Mouse (Mus musculus) c-Kit-positive CD71-positive TER-119-positive erythroid progenitor cells, embryonic 14.5 days (primary cell): ENCODE results near the gene Tmem54.

Experiments used
- DNase-seq: peaks from one replicate; pipeline ENCODE4 v3.0.0-alpha.2; 2013; ENCODE audit warnings: low spot score

The Tmem54 gene

GRCm38 (mm10) chr4:129105356-129105755 lies at the start of gene Tmem54:
Gene Tmem54, plus strand, starts transcription at chr4:129105548.
- DNase-seq: no peak

DNA sequence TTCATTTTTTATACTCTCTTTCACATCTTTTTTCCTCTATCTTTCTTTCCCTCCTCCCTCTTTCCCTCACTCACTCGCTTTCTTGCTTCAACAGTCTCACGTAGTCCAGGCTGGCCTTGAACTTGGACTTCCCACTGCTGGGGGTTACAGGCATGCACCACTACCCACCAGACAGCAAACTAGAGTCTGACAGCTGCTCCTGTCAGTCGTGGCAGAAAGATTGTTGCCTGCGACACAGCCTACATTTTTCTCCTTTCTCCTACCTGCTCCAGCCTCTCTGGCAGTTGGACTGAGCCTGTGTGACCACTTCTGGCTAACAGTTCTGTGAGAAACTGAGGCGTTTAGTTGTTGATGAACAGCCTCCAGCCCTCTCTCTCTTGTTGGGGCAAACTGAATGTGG lies 49.8 kb upstream of the Tmem54 start:
- DNase-seq: no peak

GRCm38 (mm10) chr4:129057533-129058206 lies 47.7 kb upstream of the Tmem54 start:
- peak; percentile 91 for DNase-seq

DNA sequence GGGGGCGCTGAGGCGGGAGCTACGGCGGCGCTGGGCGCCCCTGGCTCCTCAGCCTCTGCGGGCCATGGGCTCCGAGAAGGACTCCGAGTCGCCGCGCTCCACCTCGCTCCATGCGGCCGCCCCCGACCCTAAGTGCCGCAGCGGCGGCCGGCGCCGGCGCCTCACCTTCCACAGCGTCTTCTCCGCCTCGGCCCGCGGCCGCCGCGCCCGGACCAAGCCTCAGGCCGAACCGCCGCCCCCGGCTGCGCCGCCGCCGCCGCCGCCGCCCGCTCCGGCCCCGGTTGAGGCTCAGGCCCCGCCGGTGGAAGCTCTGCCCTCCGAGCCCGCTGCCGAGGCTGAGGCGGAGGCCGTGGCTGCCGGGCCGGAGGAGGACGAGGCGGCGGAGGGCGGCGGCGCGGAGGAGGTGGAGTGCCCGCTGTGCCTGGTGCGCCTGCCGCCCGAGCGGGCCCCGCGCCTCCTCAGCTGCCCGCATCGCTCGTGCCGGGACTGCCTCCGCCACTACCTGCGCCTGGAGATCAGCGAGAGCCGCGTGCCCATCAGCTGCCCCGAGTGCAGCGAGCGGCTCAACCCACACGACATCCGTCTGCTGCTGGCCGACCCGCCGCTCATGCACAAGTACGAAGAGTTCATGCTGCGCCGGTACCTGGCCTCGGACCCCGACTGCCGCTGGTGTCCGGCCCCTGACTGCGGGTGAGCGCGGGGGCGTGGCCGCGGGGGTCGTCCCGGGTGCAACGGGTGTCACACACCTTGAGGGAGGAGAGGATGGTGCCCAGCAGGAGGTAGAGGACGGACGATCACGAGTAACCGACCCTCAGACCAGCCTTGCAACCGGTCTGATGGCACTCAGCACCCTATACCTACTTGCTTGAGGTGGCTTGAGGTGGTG lies 46.9 kb upstream of the Tmem54 start, which contains the start of gene Rnf19b:
TSS of gene Rnf19b (plus strand) at position 65 of the 886 bp plus-strand sequence.
- peak; percentile 40 for DNase-seq

GRCm38 (mm10) chr4:129059125-129059551 lies 46.2 kb upstream of the Tmem54 start:
- peak; percentile 51 for DNase-seq

DNA sequence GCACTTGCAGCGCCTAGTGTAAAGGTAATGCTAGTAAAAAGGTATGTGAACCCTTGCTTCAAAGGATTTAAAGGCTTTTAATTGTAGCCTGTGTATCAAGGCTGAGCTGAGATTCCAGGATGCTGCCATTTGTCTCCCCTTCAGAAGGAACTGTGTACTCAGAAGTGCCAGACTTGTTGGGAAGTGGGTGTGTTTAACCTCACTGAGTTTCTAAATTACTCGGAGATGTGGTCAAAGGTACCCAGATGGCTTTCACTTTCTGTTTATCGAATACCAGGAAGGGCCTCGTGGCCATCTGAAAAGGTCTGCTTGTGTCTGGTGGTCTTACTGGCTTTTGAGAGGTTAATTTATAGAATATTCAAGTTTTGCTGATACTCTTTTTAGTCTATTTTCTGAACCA lies 45.4 kb upstream of the Tmem54 start:
- no peak for DNase-seq

DNA sequence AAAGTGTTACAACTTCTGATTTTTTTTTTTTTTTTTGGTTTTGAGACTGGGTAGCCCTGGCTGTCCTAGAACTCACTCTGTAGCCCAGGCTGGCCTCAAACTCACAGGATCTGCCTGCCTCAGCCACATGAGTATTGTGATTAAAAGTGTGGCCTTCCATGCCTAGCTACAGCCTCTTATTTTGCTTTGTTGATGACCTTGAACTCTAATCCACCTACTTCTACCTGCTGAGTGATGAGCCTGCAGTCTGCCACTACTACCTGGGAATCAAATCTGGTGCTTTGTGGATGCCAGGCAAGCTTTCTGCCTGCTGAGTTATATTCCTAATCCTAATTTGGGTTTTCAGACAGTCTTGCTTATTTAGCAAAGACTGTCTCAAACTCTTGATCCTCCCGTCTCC lies 43.9 kb upstream of the Tmem54 start:
- no peak for DNase-seq

DNA sequence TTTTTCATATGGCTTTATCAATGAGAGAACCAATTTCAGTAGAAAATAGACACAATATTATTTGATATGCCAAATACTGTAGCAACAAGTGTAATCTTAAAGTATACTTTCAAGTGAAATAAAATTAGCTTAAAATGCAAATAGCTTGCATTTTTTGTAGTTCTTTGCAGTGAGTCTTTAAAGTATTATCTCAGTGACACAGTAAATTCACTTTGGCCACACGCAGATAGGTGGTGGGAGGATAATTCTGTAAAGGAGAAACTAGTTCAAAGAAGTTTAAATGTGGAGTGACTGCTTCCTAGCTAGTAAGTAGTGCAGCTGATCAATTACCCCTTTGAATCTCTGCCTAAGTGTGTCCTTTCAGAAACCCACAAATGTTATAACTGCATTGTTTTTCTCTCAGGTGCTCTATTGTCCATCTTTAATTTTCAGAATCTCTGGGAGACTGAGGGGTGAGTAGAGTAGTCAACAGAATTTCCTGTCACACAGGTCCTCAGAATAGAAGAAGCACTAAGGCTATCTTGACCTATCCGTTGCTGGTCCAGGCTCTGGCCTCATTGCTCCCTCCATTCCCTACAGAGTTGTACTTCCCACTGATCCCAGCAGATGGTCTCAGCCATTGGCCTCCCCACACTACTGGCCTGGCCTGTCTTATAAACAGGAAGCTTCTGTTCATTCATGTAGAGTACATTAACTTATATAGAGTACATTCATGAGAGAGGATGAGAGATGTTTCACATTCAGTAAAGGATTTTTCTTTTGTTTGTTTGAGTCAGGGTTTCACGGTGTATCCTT lies 42.9 kb upstream of the Tmem54 start:
- no peak for DNase-seq

DNA sequence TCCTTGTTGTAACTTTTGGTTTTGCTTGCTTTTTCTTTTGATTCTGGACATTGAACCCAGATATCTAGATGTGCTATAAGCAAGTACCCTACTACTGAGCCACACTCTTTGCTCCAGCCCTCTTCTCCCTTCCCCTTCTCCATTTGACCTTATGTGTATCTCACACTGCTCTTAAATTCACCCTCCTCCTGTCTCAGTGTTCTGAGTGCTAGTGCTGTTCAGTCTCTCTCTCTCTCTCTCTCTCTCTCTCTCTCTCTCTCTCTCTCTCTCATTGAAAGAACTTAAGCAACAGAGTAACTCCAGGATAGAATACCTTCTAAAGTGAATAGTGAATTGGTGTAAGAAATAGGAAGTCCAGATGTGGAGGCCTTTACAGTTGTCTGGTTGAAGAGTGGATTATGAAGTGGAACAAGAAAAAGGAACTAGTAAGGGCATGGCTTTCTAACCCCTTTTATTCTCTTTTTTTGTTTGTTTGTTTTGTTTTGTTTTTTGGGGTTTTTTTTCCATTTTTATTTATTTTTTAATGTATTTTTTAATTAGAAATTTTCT lies 39.6 kb upstream of the Tmem54 start:
- no peak for DNase-seq

- DNase-seq: no peak
Observed at GRCm38 (mm10) chr4:129067638-129068415, 37.5 kb upstream of the Tmem54 start.

DNA sequence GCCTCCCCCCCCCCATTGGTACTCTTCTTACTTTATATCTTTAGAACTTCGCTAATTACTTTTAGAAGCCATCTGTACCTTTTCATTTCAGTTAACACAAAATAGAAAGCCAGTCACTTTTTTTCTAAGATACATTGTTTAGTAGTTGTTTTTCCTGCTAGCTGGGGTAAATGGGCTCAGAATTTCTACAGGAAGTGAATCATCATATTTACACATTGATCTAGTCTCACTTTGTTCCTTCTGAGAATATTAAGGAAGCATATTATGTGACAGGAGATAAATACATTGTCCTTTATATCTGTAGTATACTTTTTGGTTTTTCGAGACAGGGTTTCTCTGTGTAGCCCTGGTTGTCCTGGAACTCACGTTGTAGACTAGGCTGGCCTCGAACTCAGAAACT lies 36.5 kb upstream of the Tmem54 start:
- no peak for DNase-seq

GRCm38 (mm10) chr4:129079126-129079525 lies 26.2 kb upstream of the Tmem54 start:
- no peak for DNase-seq

GRCm38 (mm10) chr4:129081041-129081440 lies 24.3 kb upstream of the Tmem54 start:
- no peak for DNase-seq

- no peak for DNase-seq
Observed at GRCm38 (mm10) chr4:129081512-129081911, 23.8 kb upstream of the Tmem54 start.

GRCm38 (mm10) chr4:129081939-129082338 lies 23.4 kb upstream of the Tmem54 start:
- no peak for DNase-seq

DNA sequence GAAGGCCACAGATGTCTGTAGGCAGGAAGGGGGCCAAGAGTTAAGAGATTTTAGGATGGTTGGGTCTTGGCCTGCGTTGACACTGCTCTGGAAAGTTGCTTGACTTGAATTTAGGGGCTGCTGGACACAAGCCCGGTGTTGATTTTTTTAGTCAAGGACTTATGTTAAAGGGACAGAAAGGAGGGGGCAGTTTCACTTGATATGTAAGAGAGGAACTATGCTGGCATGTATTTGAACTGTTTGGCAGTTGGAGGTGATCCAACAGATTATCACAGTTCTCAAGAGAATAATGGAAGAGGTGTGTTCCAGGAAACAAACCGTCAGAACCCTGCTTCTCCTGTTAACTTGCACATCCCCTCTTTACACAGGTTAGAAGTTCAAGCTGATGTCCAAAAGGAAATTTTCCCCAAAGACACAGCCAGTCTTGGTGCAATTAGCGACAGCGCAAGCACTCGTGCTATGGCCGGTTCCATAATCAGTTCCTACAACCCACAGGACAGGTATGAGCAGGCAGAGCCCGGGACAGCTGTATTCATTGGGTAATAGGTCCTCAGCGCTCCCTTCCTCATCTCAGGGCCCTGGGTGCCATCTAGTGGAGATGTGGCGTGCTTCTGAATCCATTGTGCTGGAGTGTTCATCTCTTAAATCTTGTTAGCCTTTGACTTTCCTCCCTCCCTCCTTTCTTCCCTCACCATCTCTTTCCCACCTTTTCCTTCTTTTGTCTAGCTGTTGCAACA lies 22.8 kb upstream of the Tmem54 start:
- DNase-seq: peak; percentile 56

- DNase-seq: no peak
Observed at GRCm38 (mm10) chr4:129084896-129085295, 20.5 kb upstream of the Tmem54 start.

DNA sequence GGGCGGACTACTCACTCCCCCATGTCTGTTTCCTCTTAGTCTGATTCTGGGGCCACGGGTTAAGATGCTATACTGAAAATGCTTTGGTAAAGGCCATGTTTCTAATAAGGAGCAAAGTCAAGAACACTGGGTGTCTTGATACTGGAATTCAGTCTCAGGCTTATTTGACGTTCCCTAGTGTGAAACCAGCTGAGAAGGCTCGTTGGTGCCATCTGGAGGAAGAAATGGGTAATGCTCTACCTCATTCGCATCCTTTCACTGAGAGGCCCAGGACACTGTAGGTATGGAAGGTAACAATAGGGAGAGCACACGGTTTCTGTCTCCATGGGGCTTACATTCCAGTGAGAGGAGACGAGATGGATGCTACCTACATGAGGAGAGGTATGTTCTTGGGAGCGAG lies 19.3 kb upstream of the Tmem54 start:
- DNase-seq: peak; percentile 75

DNA sequence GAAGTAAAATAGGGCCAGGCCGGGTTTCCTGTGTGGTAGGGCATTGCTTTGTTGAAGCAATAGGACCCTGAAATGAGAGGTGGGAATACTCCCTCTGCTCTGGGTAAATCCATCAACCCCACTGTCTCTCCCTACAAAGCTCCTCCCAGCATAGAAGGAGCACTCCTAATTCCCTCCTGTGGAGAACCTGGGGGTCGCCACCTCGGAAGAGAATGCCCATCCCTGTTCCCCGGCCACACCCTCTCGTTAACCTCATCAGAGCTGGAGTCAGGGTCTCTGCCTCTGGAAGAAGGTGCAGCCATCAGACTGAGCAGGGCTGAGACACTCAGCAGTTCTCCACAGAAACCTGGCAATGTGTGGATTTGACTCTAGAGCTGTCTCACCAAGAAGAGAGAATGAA lies 17.5 kb upstream of the Tmem54 start:
- no peak for DNase-seq

DNA sequence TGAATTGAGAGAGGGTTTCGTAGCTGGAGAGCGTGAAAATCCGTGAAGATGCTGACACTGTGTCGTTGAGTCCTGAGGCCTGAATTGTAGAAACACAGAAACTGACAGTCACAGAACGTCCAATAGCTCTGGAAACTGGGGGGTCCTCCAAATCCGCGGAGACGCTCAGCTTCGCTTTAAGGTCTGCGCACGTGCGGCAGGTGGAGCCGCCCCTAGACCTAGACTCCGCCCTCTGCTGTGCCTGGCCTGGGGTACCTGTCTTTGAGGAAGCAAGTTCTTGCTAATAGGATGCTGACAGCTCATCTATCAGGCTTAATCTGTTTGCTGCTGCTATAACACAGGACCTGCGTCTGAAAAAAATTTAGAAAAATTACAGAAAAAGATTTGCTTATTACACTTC lies 10.1 kb upstream of the Tmem54 start:
- no peak for DNase-seq

DNA sequence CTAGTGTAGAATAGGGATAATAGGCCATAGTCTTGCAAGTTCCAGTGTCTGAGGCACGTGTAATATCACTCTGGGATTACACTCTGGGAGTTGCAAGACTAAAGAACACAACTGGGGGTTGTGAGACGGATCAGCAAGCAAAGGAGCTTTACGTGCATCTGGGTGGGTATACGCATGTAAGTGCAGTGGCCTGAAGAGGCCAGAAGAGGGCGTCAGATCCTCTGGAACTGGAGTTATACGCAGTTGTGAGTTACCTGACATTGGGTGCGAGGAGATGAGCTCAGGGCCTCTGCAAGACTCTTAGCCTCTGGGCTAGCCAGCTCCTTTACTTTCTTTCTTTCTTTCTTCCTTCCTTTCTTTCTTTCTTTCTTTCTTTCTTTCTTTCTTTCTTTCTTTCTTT lies 8.3 kb upstream of the Tmem54 start:
- no peak for DNase-seq
